Mouse (Mus musculus) stomach, postnatal 0 days (tissue): ENCODE measurements around the gene Mgat4b.

Experiments used
- CTCF ChIP-seq: IDR thresholded peaks from 2 replicates; pipeline ENCODE4 v1.5.1; 2016; ENCODE audit warnings: antibody characterized with exemption, low read depth, mild to moderate bottlenecking, moderate library complexity
- EP300 ChIP-seq: optimal IDR thresholded peaks from 2 replicates; pipeline ENCODE3; 2016; ENCODE audit warnings: antibody characterized with exemption

DNA sequence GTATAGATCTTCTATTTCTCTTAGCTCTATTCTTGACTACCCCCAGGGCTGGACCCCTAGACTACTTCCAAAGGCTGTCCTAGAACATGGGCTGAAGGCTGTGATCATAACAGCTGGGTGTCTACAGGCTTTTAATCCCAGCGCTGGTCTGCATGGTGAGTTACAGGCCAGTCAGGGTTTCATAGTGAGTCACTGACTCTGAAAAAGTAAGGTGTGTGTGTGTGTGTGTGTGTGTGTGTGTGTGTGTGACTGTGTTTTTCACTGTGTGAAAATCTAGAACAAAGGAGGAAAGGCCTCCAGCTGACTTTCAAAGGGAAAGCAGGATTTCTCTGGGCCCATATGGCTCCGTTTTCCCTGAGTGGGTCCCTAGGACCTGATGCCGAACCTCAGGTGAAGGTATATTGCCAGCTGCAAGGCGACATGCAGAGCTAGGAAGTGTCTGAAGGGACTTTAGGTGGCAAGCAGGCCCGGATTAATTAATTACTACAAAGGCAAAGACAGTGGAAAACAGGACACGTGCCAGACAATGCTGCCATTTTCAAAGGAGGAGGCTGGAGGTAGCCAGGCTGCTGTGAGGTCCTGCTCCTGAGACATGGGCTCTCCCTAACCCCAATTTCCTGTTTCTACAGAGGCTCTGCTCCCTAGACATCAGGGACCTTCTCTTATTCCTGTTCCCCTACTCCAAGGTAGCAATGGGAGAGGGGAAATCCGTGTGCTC is 12.0 kb downstream of the Mgat4b start:
- TF ChIP-seq CTCF (no peak), EP300 (no peak)
